Mouse (Mus musculus) kidney, embryonic 15.5 days (tissue): ENCODE results near the gene Smarcd2. TPM values are rescaled to one million over a fixed set of nuclear protein-coding genes. Genes with fewer than 3 reads are reported as not detected.

Experiments used
- ATAC-seq: fragments of 200-750 bp; cut with Nextera tagmentation; replicated peaks from 2 replicates; pipeline ENCODE4 v1.8.0; 2017; ENCODE audit warnings: moderate TSS enrichment; ENCODE audit not compliant: low FRiP score
- H3K27ac ChIP-seq: fragments of 300-500 bp; sonication (generic); 2 replicates; pipeline ENCODE4 v1.5.1; 2015; ENCODE audit warnings: mild to moderate bottlenecking, inconsistent platforms
- H3K27me3 ChIP-seq: fragments of 300-500 bp; sonication (generic); 2 replicates; pipeline ENCODE4 v1.6.1; 2015; ENCODE audit warnings: inconsistent platforms
- H3K36me3 ChIP-seq: fragments of 300-500 bp; sonication (generic); 2 replicates; pipeline ENCODE4 v1.6.1; 2015; ENCODE audit warnings: inconsistent platforms
- H3K4me1 ChIP-seq: fragments of 300-500 bp; sonication (generic); 2 replicates; pipeline ENCODE4 v1.6.1; 2015; ENCODE audit warnings: inconsistent platforms
- H3K4me2 ChIP-seq: fragments of 300-500 bp; sonication (generic); 2 replicates; pipeline ENCODE4 v1.6.1; 2015; ENCODE audit warnings: moderate library complexity, mild to moderate bottlenecking, inconsistent platforms
- H3K4me3 ChIP-seq: fragments of 300-500 bp; sonication (generic); replicated peaks from 2 replicates; pipeline ENCODE4 v1.5.1; 2015; ENCODE audit warnings: mild to moderate bottlenecking, inconsistent platforms
- H3K9ac ChIP-seq: fragments of 300-500 bp; sonication (generic); 2 replicates; pipeline ENCODE4 v1.6.1; 2015; ENCODE audit warnings: mild to moderate bottlenecking, inconsistent platforms
- H3K9me3 ChIP-seq: fragments of 300-500 bp; sonication (generic); replicated peaks from 2 replicates; pipeline ENCODE4 v1.6.1; 2016; ENCODE audit warnings: inconsistent platforms
- WGBS: fragments of 180-500 bp; shearing (Covaris S2); methylation state at CpG from one replicate; pipeline ENCODE4 v1.1.7; 2015; ENCODE audit warnings: mixed read lengths; 5-methylcytosine and 5-hydroxymethylcytosine counted together
- polyA plus RNA-seq: library from polyadenylated mRNA; unstranded; fragments of >200 nt; fragmentation: Nextera tagmentation; extraction: Ambion mirVana; gene quantifications from 2 replicates; pipeline ENCODE4 v1.2.1, GENCODE M21; 2015

Smarcd2 gene
- polyA plus RNA-seq, 1 experiment from 2014 or later = 57.8 TPM

GRCm38 (mm10) chr11:106274971-106275411 lies 2.2 kb upstream of the Smarcd2 start:
- H3K9ac ChIP-seq = no peak overlapping the region
- H3K4me2 ChIP-seq = peak overlapping the region; percentile 23
- peaks cover 56% of the 10 kb centered on the region for H3K4me1 ChIP-seq
- ATAC-seq = peak; percentile 9; the same call in 1 of the 2 replicates
- no peak overlapping the region for H3K4me3 ChIP-seq
- 42% methylated on average over 7 of the region's 7 CpGs for WGBS
- peak overlapping the region; percentile 98 for H3K27ac ChIP-seq
- peaks cover 6% of the 10 kb centered on the region; the same call in 1 of the 2 replicates for H3K36me3 ChIP-seq
- H3K27me3 ChIP-seq = peaks cover 5% of the 10 kb centered on the region; the same call in 1 of the 2 replicates
- no peaks in the 10 kb centered on the region for H3K9me3 ChIP-seq

GRCm38 (mm10) chr11:106274374-106274773 lies 1.6 kb upstream of the Smarcd2 start:
- Histone ChIP-seq H3K9me3 (no peaks in the 10 kb centered on the region), H3K27ac (peak overlapping the region; percentile 98), H3K4me3 (no peak overlapping the region), H3K4me1 (peaks cover 59% of the 10 kb centered on the region), H3K9ac (no peak overlapping the region), H3K36me3 (peaks cover 6% of the 10 kb centered on the region; the same call in 1 of the 2 replicates), H3K4me2 (no peak overlapping the region), H3K27me3 (peaks cover 5% of the 10 kb centered on the region; the same call in 1 of the 2 replicates)
- 59% methylated on average over 1 of the region's 1 CpGs for WGBS
- no peak for ATAC-seq

GRCm38 (mm10) chr11:106273811-106274210 lies 1.0 kb upstream of the Smarcd2 start:
- Histone ChIP-seq H3K4me3 (peak overlapping the region; percentile 97), H3K27ac (peak overlapping the region; percentile 98), H3K36me3 (peaks cover 6% of the 10 kb centered on the region; the same call in 1 of the 2 replicates), H3K27me3 (peaks cover 5% of the 10 kb centered on the region; the same call in 1 of the 2 replicates), H3K9me3 (no peaks in the 10 kb centered on the region), H3K9ac (no peak overlapping the region), H3K4me2 (peak overlapping the region; percentile 80), H3K4me1 (peaks cover 64% of the 10 kb centered on the region)
- WGBS = 89% methylated on average over 6 of the region's 6 CpGs
- no peak for ATAC-seq

GRCm38 (mm10) chr11:106273311-106273684 lies 526 bp upstream of the Smarcd2 start:
- Histone ChIP-seq H3K36me3 (peaks cover 6% of the 10 kb centered on the region; the same call in 1 of the 2 replicates), H3K4me3 (peak overlapping the region; percentile 97), H3K9me3 (no peaks in the 10 kb centered on the region), H3K4me2 (peak overlapping the region; percentile 80), H3K27ac (peak overlapping the region; percentile 98), H3K27me3 (peaks cover 5% of the 10 kb centered on the region; the same call in 1 of the 2 replicates), H3K4me1 (peaks cover 69% of the 10 kb centered on the region), H3K9ac (peak overlapping the region; percentile 53)
- ATAC-seq = no peak
- WGBS = 13% methylated on average over 16 of the region's 16 CpGs

- Histone ChIP-seq H3K4me3 (peak overlapping the region; percentile 97), H3K4me1 (peaks cover 81% of the 10 kb centered on the region), H3K9me3 (no peaks in the 10 kb centered on the region), H3K36me3 (peaks cover 15% of the 10 kb centered on the region), H3K9ac (peak overlapping the region; percentile 99), H3K27me3 (no peaks in the 10 kb centered on the region), H3K27ac (peak overlapping the region; percentile 98), H3K4me2 (peak overlapping the region; percentile 81)
- WGBS = under 1% methylated on average over 41 of the region's 41 CpGs
- ATAC-seq = peak; percentile 50
These were observed 753 bp downstream of the Smarcd2 start for GRCm38 (mm10) chr11:106271794-106272643.

- Histone ChIP-seq H3K27me3 (no peaks in the 10 kb centered on the region), H3K4me1 (peaks cover 75% of the 10 kb centered on the region), H3K4me3 (peak overlapping the region; percentile 97), H3K9ac (peak overlapping the region; percentile 99), H3K9me3 (no peaks in the 10 kb centered on the region), H3K27ac (peak overlapping the region; percentile 98), H3K36me3 (peaks cover 23% of the 10 kb centered on the region), H3K4me2 (peak overlapping the region; percentile 81)
- no peak for ATAC-seq
- 18% methylated on average over 5 of the region's 5 CpGs for WGBS
These were observed 1.5 kb downstream of the Smarcd2 start for GRCm38 (mm10) chr11:106271131-106271793.

- Histone ChIP-seq H3K4me1 (peaks cover 53% of the 10 kb centered on the region), H3K4me2 (peak overlapping the region; percentile 45), H3K27ac (peak overlapping the region; percentile 83), H3K9me3 (no peaks in the 10 kb centered on the region), H3K9ac (no peak overlapping the region), H3K36me3 (peaks cover 45% of the 10 kb centered on the region), H3K27me3 (no peaks in the 10 kb centered on the region), H3K4me3 (peak overlapping the region; percentile 18)
- no peak for ATAC-seq
- 10% methylated on average over 3 of the region's 3 CpGs for WGBS
These were observed 3.7 kb downstream of the Smarcd2 start for GRCm38 (mm10) chr11:106269060-106269431.

GRCm38 (mm10) chr11:106268326-106269059 lies 4.3 kb downstream of the Smarcd2 start:
- Histone ChIP-seq H3K27ac (peak overlapping the region; percentile 83), H3K9ac (peak overlapping the region; percentile 35), H3K9me3 (no peaks in the 10 kb centered on the region), H3K36me3 (peaks cover 50% of the 10 kb centered on the region), H3K4me3 (peak overlapping the region; percentile 18; the same call in 1 of the 2 replicates), H3K4me2 (peak overlapping the region; percentile 45), H3K27me3 (no peaks in the 10 kb centered on the region), H3K4me1 (peaks cover 47% of the 10 kb centered on the region)
- ATAC-seq = no peak
- WGBS = 28% methylated on average over 8 of the region's 8 CpGs

- no peak for ATAC-seq
- Histone ChIP-seq H3K36me3 (peaks cover 57% of the 10 kb centered on the region), H3K27me3 (no peaks in the 10 kb centered on the region), H3K9ac (peak overlapping the region; percentile 35; the same call in 1 of the 2 replicates), H3K27ac (peak overlapping the region; percentile 83), H3K9me3 (no peaks in the 10 kb centered on the region), H3K4me1 (peaks cover 43% of the 10 kb centered on the region), H3K4me3 (peak overlapping the region; percentile 10; the same call in 1 of the 2 replicates), H3K4me2 (peak overlapping the region; percentile 45)
- 57% methylated on average over 5 of the region's 5 CpGs for WGBS
These were observed 4.9 kb downstream of the Smarcd2 start for GRCm38 (mm10) chr11:106267871-106268270.

- no peak overlapping the region for H3K4me2 ChIP-seq
- no peak overlapping the region for H3K4me3 ChIP-seq
- H3K27me3 ChIP-seq = no peaks in the 10 kb centered on the region
- ATAC-seq = no peak
- H3K9ac ChIP-seq = no peak overlapping the region
- 0 out of 2 replicates have a peak overlapping the region, but pooled peaks have one; percentile 83 for H3K27ac ChIP-seq
- peaks cover 61% of the 10 kb centered on the region for H3K36me3 ChIP-seq
- H3K4me1 ChIP-seq = peaks cover 43% of the 10 kb centered on the region
- no peaks in the 10 kb centered on the region for H3K9me3 ChIP-seq
- 57% methylated on average over 15 of the region's 15 CpGs for WGBS
These were observed 5.4 kb downstream of the Smarcd2 start for GRCm38 (mm10) chr11:106267311-106267852.

GRCm38 (mm10) chr11:106266431-106266830 lies 6.3 kb downstream of the Smarcd2 start:
- H3K9me3 ChIP-seq = no peaks in the 10 kb centered on the region
- H3K9ac ChIP-seq = no peak overlapping the region
- no peak for ATAC-seq
- peaks cover 71% of the 10 kb centered on the region for H3K36me3 ChIP-seq
- H3K27me3 ChIP-seq = no peaks in the 10 kb centered on the region
- 92% methylated on average over 10 of the region's 10 CpGs for WGBS
- H3K4me2 ChIP-seq = no peak overlapping the region
- H3K27ac ChIP-seq = no peak overlapping the region
- no peak overlapping the region for H3K4me3 ChIP-seq
- H3K4me1 ChIP-seq = peaks cover 39% of the 10 kb centered on the region
